Mouse (Mus musculus): Measurements from ENCODE around the gene Fndc3b. TPM values are rescaled to one million over a fixed set of nuclear protein-coding genes. Genes with fewer than 3 reads are reported as not detected.
"Not testable (repeated sequence)": the region's sequence is repeated elsewhere in the genome, so short reads cannot be mapped to it uniquely, and the experiment has no call there.

The Fndc3b gene
- polyA plus RNA-seq, 1 experiment from 2014 or later, result 28.0 TPM

DNA sequence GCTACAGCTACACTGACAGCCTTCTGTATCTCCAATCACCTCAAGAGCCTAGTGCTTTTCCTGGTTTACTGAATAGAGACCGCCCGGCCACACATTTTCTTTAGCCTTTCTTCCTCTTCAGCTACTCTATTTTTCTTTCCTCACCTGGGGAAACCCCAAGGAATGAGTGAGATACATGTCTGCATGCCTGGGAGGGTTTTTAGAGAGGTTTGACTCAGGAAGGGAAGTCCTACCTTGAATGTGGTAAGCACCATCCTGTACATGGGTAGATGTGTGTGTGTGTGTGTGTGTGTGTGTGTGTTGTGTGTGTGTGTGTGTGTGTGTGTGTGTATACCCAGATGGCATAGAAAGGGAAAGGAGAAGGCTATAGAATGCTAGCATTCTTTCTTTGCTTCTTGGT lies 299.8 kb downstream of the Fndc3b start:
- Histone ChIP-seq H3K27me3 (no peaks in the 10 kb centered on the region), H3K36me3 (no peaks in the 10 kb centered on the region), H3K4me3 (no peak overlapping the region), H3K9ac (no peak overlapping the region), H3K9me3 (no peaks in the 10 kb centered on the region), H3K4me1 (no peaks in the 10 kb centered on the region), H3K4me2 (replicated peaks) (no peak overlapping the region), H3K27ac (no peak overlapping the region)
- no peak for ATAC-seq (ENCODE audit: insufficient number of reproducible peaks, insufficient read depth, low FRiP score, low TSS enrichment)
- 93% methylated on average over 2 of the region's 2 CpGs for WGBS

- Histone ChIP-seq H3K4me2 (replicated peaks) (no peak overlapping the region), H3K9me3 (no peaks in the 10 kb centered on the region), H3K4me1 (no peaks in the 10 kb centered on the region), H3K36me3 (no peaks in the 10 kb centered on the region), H3K4me3 (no peak overlapping the region), H3K27ac (no peak overlapping the region), H3K27me3 (no peaks in the 10 kb centered on the region), H3K9ac (no peak overlapping the region)
- 68% methylated on average over 2 of the region's 2 CpGs for WGBS
- ATAC-seq (ENCODE audit: insufficient number of reproducible peaks, insufficient read depth, low FRiP score, low TSS enrichment), result no peak
Measured at GRCm38 (mm10) chr3:27408564-27408963, 302.5 kb downstream of the Fndc3b start.

- ATAC-seq (ENCODE audit: insufficient number of reproducible peaks, insufficient read depth, low FRiP score, low TSS enrichment), result no peak
- Histone ChIP-seq H3K36me3 (no peaks in the 10 kb centered on the region), H3K4me2 (replicated peaks) (no peak overlapping the region), H3K4me3 (no peak overlapping the region), H3K4me1 (no peaks in the 10 kb centered on the region), H3K9me3 (no peaks in the 10 kb centered on the region), H3K27ac (no peak overlapping the region), H3K9ac (no peak overlapping the region), H3K27me3 (no peaks in the 10 kb centered on the region)
- 84% methylated on average over 3 of the region's 3 CpGs for WGBS
Measured at GRCm38 (mm10) chr3:27406440-27406839, 304.7 kb downstream of the Fndc3b start.

- H3K9me3 ChIP-seq; ATAC-seq (ENCODE audit: insufficient number of reproducible peaks, insufficient read depth, low FRiP score, low TSS enrichment); H3K4me2 ChIP-seq (replicated peaks); H3K36me3 ChIP-seq; H3K9ac ChIP-seq; H3K27me3 ChIP-seq; H3K4me3 ChIP-seq; H3K27ac ChIP-seq; H3K4me1 ChIP-seq: not testable (repeated sequence)
- 89% methylated on average over 3 of the region's 3 CpGs for WGBS
Measured at GRCm38 (mm10) chr3:27400996-27401395, 310.1 kb downstream of the Fndc3b start.

- Histone ChIP-seq H3K9ac (no peak overlapping the region), H3K27me3 (no peaks in the 10 kb centered on the region), H3K4me1 (no peaks in the 10 kb centered on the region), H3K4me2 (replicated peaks) (no peak overlapping the region), H3K4me3 (no peak overlapping the region), H3K9me3 (no peaks in the 10 kb centered on the region), H3K36me3 (no peaks in the 10 kb centered on the region), H3K27ac (no peak overlapping the region)
- WGBS, result 78% methylated on average over 1 of the region's 1 CpGs
- no peak for ATAC-seq (ENCODE audit: insufficient number of reproducible peaks, insufficient read depth, low FRiP score, low TSS enrichment)
Measured at GRCm38 (mm10) chr3:27389923-27390322, 321.2 kb downstream of the Fndc3b start.

DNA sequence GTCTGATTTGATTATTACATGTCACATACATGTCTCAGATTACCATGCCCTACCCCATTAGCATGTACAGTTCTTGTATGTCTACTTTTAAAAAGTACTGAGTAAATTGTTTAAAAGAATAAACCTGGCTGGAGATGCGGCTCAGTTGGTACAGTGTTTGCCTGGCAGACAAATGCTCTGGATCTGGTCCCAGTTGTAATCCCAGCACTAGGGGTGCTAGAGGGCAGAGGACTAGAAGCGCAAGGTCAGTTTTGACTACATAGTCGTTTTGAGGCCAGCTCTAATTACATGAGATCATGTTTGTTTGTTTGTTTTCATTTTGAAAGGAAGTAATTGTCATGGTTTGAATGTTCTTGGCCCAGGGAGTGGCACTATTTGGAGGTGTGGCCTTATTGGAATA lies 326.3 kb downstream of the Fndc3b start:
- H3K9me3 ChIP-seq, result no peaks in the 10 kb centered on the region
- no peak overlapping the region for H3K4me3 ChIP-seq
- H3K27ac ChIP-seq, result no peak overlapping the region
- ATAC-seq (ENCODE audit: insufficient number of reproducible peaks, insufficient read depth, low FRiP score, low TSS enrichment), result no peak
- no peaks in the 10 kb centered on the region for H3K4me1 ChIP-seq
- H3K36me3 ChIP-seq, result no peaks in the 10 kb centered on the region
- WGBS, result 62% methylated on average over 3 of the region's 3 CpGs
- H3K27me3 ChIP-seq, result no peaks in the 10 kb centered on the region
- no peak overlapping the region for H3K4me2 ChIP-seq (replicated peaks)
- H3K9ac ChIP-seq, result no peak overlapping the region

- ATAC-seq (ENCODE audit: insufficient number of reproducible peaks, insufficient read depth, low FRiP score, low TSS enrichment), result no peak
- H3K4me2 ChIP-seq (replicated peaks), result no peak overlapping the region
- H3K9ac ChIP-seq, result no peak overlapping the region
- no peaks in the 10 kb centered on the region for H3K4me1 ChIP-seq
- 81% methylated on average over 4 of the region's 4 CpGs for WGBS
- no peaks in the 10 kb centered on the region for H3K9me3 ChIP-seq
- H3K27ac ChIP-seq, result no peak overlapping the region
- no peak overlapping the region for H3K4me3 ChIP-seq
- peaks cover 21% of the 10 kb centered on the region for H3K27me3 ChIP-seq
- no peaks in the 10 kb centered on the region for H3K36me3 ChIP-seq
Measured at GRCm38 (mm10) chr3:27377935-27378334, 333.2 kb downstream of the Fndc3b start.

DNA sequence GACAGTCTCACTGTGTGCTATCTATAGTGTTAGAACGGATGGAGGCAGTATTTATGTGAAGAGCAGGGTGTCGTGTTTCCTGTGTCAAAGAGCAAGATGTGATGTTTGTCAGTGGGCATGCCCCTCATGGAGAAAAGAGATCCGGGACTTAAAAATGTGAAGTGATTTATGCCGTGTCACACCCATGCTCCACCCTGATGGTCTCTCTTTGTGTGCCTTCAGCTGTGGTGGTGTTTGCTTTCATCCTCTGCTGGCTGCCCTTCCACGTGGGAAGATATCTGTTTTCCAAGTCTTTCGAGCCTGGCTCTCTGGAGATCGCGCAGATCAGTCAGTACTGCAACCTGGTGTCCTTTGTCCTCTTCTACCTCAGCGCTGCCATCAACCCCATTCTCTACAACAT lies 336.7 kb downstream of the Fndc3b start:
- no peak overlapping the region for H3K4me3 ChIP-seq
- H3K9ac ChIP-seq, result no peak overlapping the region
- H3K27me3 ChIP-seq, result peaks cover 54% of the 10 kb centered on the region
- H3K4me1 ChIP-seq, result peaks cover 10% of the 10 kb centered on the region
- no peak overlapping the region for H3K4me2 ChIP-seq (replicated peaks)
- H3K36me3 ChIP-seq, result no peaks in the 10 kb centered on the region
- H3K9me3 ChIP-seq, result no peaks in the 10 kb centered on the region
- WGBS, result 55% methylated on average over 9 of the region's 9 CpGs
- ATAC-seq (ENCODE audit: insufficient number of reproducible peaks, insufficient read depth, low FRiP score, low TSS enrichment), result no peak
- no peak overlapping the region for H3K27ac ChIP-seq

GRCm38 (mm10) chr3:27371725-27372650 lies 339.1 kb downstream of the Fndc3b start:
- Histone ChIP-seq H3K27me3 (peaks cover 54% of the 10 kb centered on the region), H3K36me3 (no peaks in the 10 kb centered on the region), H3K27ac (no peak overlapping the region), H3K4me3 (peak overlapping the region; percentile 25), H3K4me2 (replicated peaks) (peak overlapping the region; percentile 46), H3K9me3 (no peaks in the 10 kb centered on the region), H3K4me1 (peaks cover 10% of the 10 kb centered on the region), H3K9ac (no peak overlapping the region)
- under 1% methylated on average over 74 of the region's 77 CpGs for WGBS
- 0 out of 2 replicates have a peak, but pooled peaks have one; percentile 28 for ATAC-seq (ENCODE audit: insufficient number of reproducible peaks, insufficient read depth, low FRiP score, low TSS enrichment)

DNA sequence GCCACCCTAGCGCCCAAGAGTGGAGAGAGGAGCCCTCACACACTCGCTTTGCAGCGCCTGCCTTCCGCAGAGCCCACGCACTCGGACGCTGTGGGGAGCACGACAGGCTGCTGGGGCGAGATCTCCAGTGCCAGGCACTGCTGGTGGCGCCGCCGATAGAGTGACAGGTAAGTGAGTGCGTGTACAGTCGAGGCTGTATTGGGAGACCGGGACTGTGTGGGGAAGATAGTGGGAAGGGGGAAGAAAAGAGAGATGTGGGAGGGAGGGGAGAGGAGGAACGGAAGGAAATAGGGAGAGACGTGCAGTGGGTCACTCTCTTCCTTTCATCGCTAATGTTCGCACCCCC lies 339.9 kb downstream of the Fndc3b start, which contains the start of gene Ghsr:
Ghsr (plus strand) TSS at position 76 of the 346 bp plus-strand sequence.
- no peaks in the 10 kb centered on the region for H3K36me3 ChIP-seq
- H3K9ac ChIP-seq, result no peak within 1 kb of the TSS
- H3K4me3 ChIP-seq, result peak within 1 kb of the TSS; percentile 25
- no peak for ATAC-seq (ENCODE audit: insufficient number of reproducible peaks, insufficient read depth, low FRiP score, low TSS enrichment)
- WGBS, result 1% methylated on average over 19 of the region's 19 CpGs
- peaks cover 54% of the 10 kb centered on the region for H3K27me3 ChIP-seq
- no peak within 1 kb of the TSS for H3K27ac ChIP-seq
- H3K4me2 ChIP-seq (replicated peaks), result peak within 1 kb of the TSS; percentile 46
- no peaks in the 10 kb centered on the region for H3K9me3 ChIP-seq
- H3K4me1 ChIP-seq, result peaks cover 10% of the 10 kb centered on the region

GRCm38 (mm10) chr3:27370582-27371275 lies 340.4 kb downstream of the Fndc3b start:
- Histone ChIP-seq H3K9me3 (no peaks in the 10 kb centered on the region), H3K36me3 (no peaks in the 10 kb centered on the region), H3K27ac (no peak overlapping the region), H3K9ac (no peak overlapping the region), H3K27me3 (peaks cover 54% of the 10 kb centered on the region), H3K4me3 (0 out of 2 replicates have a peak overlapping the region, but pooled peaks have one; percentile 25), H3K4me1 (peaks cover 10% of the 10 kb centered on the region), H3K4me2 (replicated peaks) (peak overlapping the region; percentile 46; the same call in 1 of the 2 replicates)
- WGBS, result 5% methylated on average over 20 of the region's 20 CpGs
- ATAC-seq (ENCODE audit: insufficient number of reproducible peaks, insufficient read depth, low FRiP score, low TSS enrichment), result no peak

DNA sequence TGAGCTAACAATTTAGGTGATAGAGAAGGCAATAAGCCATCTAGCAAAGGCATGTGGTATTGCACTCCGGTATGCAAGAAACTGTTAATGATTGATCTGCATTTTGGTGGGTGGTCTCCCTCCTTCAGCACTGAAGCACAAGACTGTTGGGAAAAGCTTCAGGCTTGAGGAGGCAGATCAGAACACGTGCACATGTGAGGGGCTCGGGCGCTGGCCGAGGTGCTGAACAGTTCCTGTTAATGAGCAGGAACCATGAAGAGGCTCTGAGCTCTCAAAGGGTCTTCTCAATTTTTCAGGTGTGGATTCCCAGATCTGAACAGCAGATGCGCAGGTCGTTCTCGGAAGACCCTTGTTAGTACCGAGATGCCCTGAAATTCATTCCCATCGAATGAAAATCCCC lies 341.0 kb downstream of the Fndc3b start:
- H3K9ac ChIP-seq, result no peak overlapping the region
- H3K4me2 ChIP-seq (replicated peaks), result no peak overlapping the region
- no peak overlapping the region for H3K27ac ChIP-seq
- H3K36me3 ChIP-seq, result no peaks in the 10 kb centered on the region
- H3K4me1 ChIP-seq, result peaks cover 10% of the 10 kb centered on the region
- no peaks in the 10 kb centered on the region for H3K9me3 ChIP-seq
- H3K4me3 ChIP-seq, result no peak overlapping the region
- ATAC-seq (ENCODE audit: insufficient number of reproducible peaks, insufficient read depth, low FRiP score, low TSS enrichment), result no peak
- WGBS, result 8% methylated on average over 10 of the region's 10 CpGs
- peaks cover 54% of the 10 kb centered on the region for H3K27me3 ChIP-seq
